Mouse (Mus musculus): ENCODE measurements around the gene Sarnp.

DNA sequence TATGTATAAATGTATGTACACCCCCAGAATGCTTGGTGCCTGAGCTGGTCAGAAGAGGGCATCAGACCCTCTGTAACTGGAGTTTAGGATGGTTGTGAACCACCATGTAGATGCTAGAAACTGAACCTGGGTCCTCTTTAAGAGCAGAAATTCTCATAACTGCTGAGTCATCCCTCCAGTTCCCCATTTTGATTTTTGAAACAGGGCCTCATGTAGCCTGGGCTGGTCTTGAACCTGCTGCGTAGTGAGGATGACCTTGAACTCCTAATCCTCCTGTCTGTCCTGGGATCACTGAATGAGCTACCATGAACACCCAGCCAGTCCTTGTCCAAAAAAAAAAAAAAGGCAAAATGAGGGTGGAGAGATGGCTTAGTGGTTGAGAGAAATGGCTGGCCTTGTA is 23.9 kb upstream of the Sarnp start:
- TF ChIP-seq CTCF (conservative IDR thresholded peaks at IDR 0.05; ENCODE audit: insufficient read depth, insufficient read length, low read depth, low read length) (no peak), POLR2A (IDR thresholded peaks at IDR 0.05; ENCODE audit: low read depth, low read length) (no peak)

All from kidney, adult 2 months (tissue).